Mouse (Mus musculus): ENCODE data around the gene H2-K1.

DNA sequence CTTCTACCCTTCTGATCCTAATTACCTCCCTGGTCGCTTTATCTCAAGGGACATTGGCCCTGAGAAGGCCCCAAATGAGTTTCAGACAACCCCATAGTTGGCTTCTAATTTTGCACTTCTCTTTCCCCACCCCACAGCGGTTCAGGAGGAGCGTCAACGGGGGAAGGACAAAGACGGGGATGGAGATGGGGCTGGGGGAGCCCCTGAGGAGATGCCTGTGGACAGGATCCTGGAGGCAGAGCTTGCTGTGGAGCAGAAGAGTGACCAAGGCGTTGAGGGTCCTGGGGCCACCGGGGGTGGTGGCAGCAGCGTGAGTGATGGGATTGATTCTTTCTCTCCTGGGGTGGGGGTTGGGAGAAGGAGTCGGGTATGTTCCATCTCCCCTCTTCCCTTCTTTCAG is 35.4 kb upstream of the H2-K1 start:
- TF ChIP-seq HCFC1 (IDR thresholded peaks at IDR 0.05; ENCODE audit: borderline replicate concordance, insufficient read depth, low read length) (no peak), CHD2 (IDR thresholded peaks at IDR 0.05; ENCODE audit: low read depth, low read length) (no peak), ZC3H11A (IDR thresholded peaks at IDR 0.05; ENCODE audit: borderline replicate concordance, low read depth, low read length) (no peak)

Data from ES-E14 (cell line).